Mouse (Mus musculus): ENCODE measurements around the gene Atg10. TPM values are rescaled to one million over a fixed set of nuclear protein-coding genes. Genes with fewer than 3 reads are reported as not detected.

The Atg10 gene
- polyA plus RNA-seq, 1 experiment from 2014 or later = 16.2 TPM

GRCm38 (mm10) chr13:91156949-91157348 lies 66.8 kb downstream of the Atg10 start:
- Histone ChIP-seq H3K4me1 (ENCODE audit: control insufficient read depth, insufficient read depth, low read length) (no peaks in the 10 kb centered on the region), H3K9me3 (ENCODE audit: control insufficient read depth, low read length) (no peaks in the 10 kb centered on the region), H3K9ac (ENCODE audit: low read length) (no peak overlapping the region), H3K4me2 (ENCODE audit: low read depth) (no peak overlapping the region), H3K4me3 (ENCODE audit: low read depth, low read length) (no peak overlapping the region), H3K36me3 (ENCODE audit: control insufficient read depth, insufficient read depth, low read length) (no peaks in the 10 kb centered on the region), H3K27ac (ENCODE audit: low read depth, low read length) (no peak overlapping the region), H3K27me3 (ENCODE audit: control insufficient read depth, insufficient read depth, low read length) (no peaks in the 10 kb centered on the region)
- DNase-seq (ENCODE audit: low spot score) (no peak), ATAC-seq (ENCODE audit: insufficient read depth, low FRiP score, low TSS enrichment) (no peak)
- WGBS = 88% methylated on average over 2 of the region's 2 CpGs

GRCm38 (mm10) chr13:91156308-91156707 lies 67.5 kb downstream of the Atg10 start:
- no peak overlapping the region for H3K9ac ChIP-seq (ENCODE audit: low read length)
- no peaks in the 10 kb centered on the region for H3K9me3 ChIP-seq (ENCODE audit: control insufficient read depth, low read length)
- no peaks in the 10 kb centered on the region for H3K27me3 ChIP-seq (ENCODE audit: control insufficient read depth, insufficient read depth, low read length)
- no peak for DNase-seq (ENCODE audit: low spot score)
- no peak for ATAC-seq (ENCODE audit: insufficient read depth, low FRiP score, low TSS enrichment)
- WGBS = 82% methylated on average over 5 of the region's 5 CpGs
- no peak overlapping the region for H3K4me3 ChIP-seq (ENCODE audit: low read depth, low read length)
- no peaks in the 10 kb centered on the region for H3K36me3 ChIP-seq (ENCODE audit: control insufficient read depth, insufficient read depth, low read length)
- no peak overlapping the region for H3K27ac ChIP-seq (ENCODE audit: low read depth, low read length)
- H3K4me1 ChIP-seq (ENCODE audit: control insufficient read depth, insufficient read depth, low read length) = no peaks in the 10 kb centered on the region
- H3K4me2 ChIP-seq (ENCODE audit: low read depth) = no peak overlapping the region

- Histone ChIP-seq H3K4me1 (ENCODE audit: control insufficient read depth, insufficient read depth, low read length) (no peaks in the 10 kb centered on the region), H3K4me2 (ENCODE audit: low read depth) (no peak overlapping the region), H3K9ac (ENCODE audit: low read length) (no peak overlapping the region), H3K27me3 (ENCODE audit: control insufficient read depth, insufficient read depth, low read length) (no peaks in the 10 kb centered on the region), H3K27ac (ENCODE audit: low read depth, low read length) (no peak overlapping the region), H3K9me3 (ENCODE audit: control insufficient read depth, low read length) (no peaks in the 10 kb centered on the region), H3K4me3 (ENCODE audit: low read depth, low read length) (no peak overlapping the region), H3K36me3 (ENCODE audit: control insufficient read depth, insufficient read depth, low read length) (no peaks in the 10 kb centered on the region)
- DNase-seq (ENCODE audit: low spot score) (no peak), ATAC-seq (ENCODE audit: insufficient read depth, low FRiP score, low TSS enrichment) (no peak)
- WGBS = 81% methylated on average over 4 of the region's 4 CpGs
These were observed 68.2 kb downstream of the Atg10 start for GRCm38 (mm10) chr13:91155429-91156207.

- Histone ChIP-seq H3K9me3 (ENCODE audit: control insufficient read depth, low read length) (no peaks in the 10 kb centered on the region), H3K27me3 (ENCODE audit: control insufficient read depth, insufficient read depth, low read length) (no peaks in the 10 kb centered on the region), H3K4me3 (ENCODE audit: low read depth, low read length) (no peak overlapping the region), H3K36me3 (ENCODE audit: control insufficient read depth, insufficient read depth, low read length) (no peaks in the 10 kb centered on the region), H3K4me2 (ENCODE audit: low read depth) (no peak overlapping the region), H3K9ac (ENCODE audit: low read length) (no peak overlapping the region), H3K4me1 (ENCODE audit: control insufficient read depth, insufficient read depth, low read length) (no peaks in the 10 kb centered on the region), H3K27ac (ENCODE audit: low read depth, low read length) (no peak overlapping the region)
- WGBS = 88% methylated on average over 7 of the region's 7 CpGs
- no peak for DNase-seq (ENCODE audit: low spot score)
- ATAC-seq (ENCODE audit: insufficient read depth, low FRiP score, low TSS enrichment) = no peak
These were observed 69.1 kb downstream of the Atg10 start for GRCm38 (mm10) chr13:91154622-91155021.

GRCm38 (mm10) chr13:91136337-91136736 lies 87.4 kb downstream of the Atg10 start:
- no peak overlapping the region for H3K4me2 ChIP-seq (ENCODE audit: low read depth)
- no peaks in the 10 kb centered on the region for H3K27me3 ChIP-seq (ENCODE audit: control insufficient read depth, insufficient read depth, low read length)
- H3K27ac ChIP-seq (ENCODE audit: low read depth, low read length) = no peak overlapping the region
- no peaks in the 10 kb centered on the region for H3K4me1 ChIP-seq (ENCODE audit: control insufficient read depth, insufficient read depth, low read length)
- DNase-seq (ENCODE audit: low spot score) (no peak), ATAC-seq (ENCODE audit: insufficient read depth, low FRiP score, low TSS enrichment) (no peak)
- no peaks in the 10 kb centered on the region for H3K36me3 ChIP-seq (ENCODE audit: control insufficient read depth, insufficient read depth, low read length)
- no peak overlapping the region for H3K9ac ChIP-seq (ENCODE audit: low read length)
- H3K9me3 ChIP-seq (ENCODE audit: control insufficient read depth, low read length) = no peaks in the 10 kb centered on the region
- H3K4me3 ChIP-seq (ENCODE audit: low read depth, low read length) = no peak overlapping the region

- no peak overlapping the region for H3K27ac ChIP-seq (ENCODE audit: low read depth, low read length)
- H3K4me3 ChIP-seq (ENCODE audit: low read depth, low read length) = no peak overlapping the region
- no peaks in the 10 kb centered on the region for H3K27me3 ChIP-seq (ENCODE audit: control insufficient read depth, insufficient read depth, low read length)
- DNase-seq (ENCODE audit: low spot score) (no peak), ATAC-seq (ENCODE audit: insufficient read depth, low FRiP score, low TSS enrichment) (no peak)
- H3K9me3 ChIP-seq (ENCODE audit: control insufficient read depth, low read length) = no peaks in the 10 kb centered on the region
- H3K9ac ChIP-seq (ENCODE audit: low read length) = no peak overlapping the region
- H3K4me2 ChIP-seq (ENCODE audit: low read depth) = no peak overlapping the region
- 71% methylated on average over 5 of the region's 5 CpGs for WGBS
- H3K4me1 ChIP-seq (ENCODE audit: control insufficient read depth, insufficient read depth, low read length) = peaks cover 5% of the 10 kb centered on the region; the same call in 1 of the 2 replicates
- no peaks in the 10 kb centered on the region for H3K36me3 ChIP-seq (ENCODE audit: control insufficient read depth, insufficient read depth, low read length)
These were observed 90.4 kb downstream of the Atg10 start for GRCm38 (mm10) chr13:91133334-91133890.

- no peaks in the 10 kb centered on the region for H3K36me3 ChIP-seq (ENCODE audit: control insufficient read depth, insufficient read depth, low read length)
- ATAC-seq (ENCODE audit: insufficient read depth, low FRiP score, low TSS enrichment) (peak; percentile 88), DNase-seq (ENCODE audit: low spot score) (peak; percentile 59)
- 17% methylated on average over 7 of the region's 7 CpGs for WGBS
- no peak overlapping the region for H3K9ac ChIP-seq (ENCODE audit: low read length)
- no peak overlapping the region for H3K4me3 ChIP-seq (ENCODE audit: low read depth, low read length)
- no peak overlapping the region for H3K4me2 ChIP-seq (ENCODE audit: low read depth)
- H3K9me3 ChIP-seq (ENCODE audit: control insufficient read depth, low read length) = no peaks in the 10 kb centered on the region
- peak overlapping the region; percentile 34; the same call in 1 of the 2 replicates for H3K27ac ChIP-seq (ENCODE audit: low read depth, low read length)
- peaks cover 5% of the 10 kb centered on the region; the same call in 1 of the 2 replicates for H3K4me1 ChIP-seq (ENCODE audit: control insufficient read depth, insufficient read depth, low read length)
- H3K27me3 ChIP-seq (ENCODE audit: control insufficient read depth, insufficient read depth, low read length) = no peaks in the 10 kb centered on the region
These were observed 94.7 kb downstream of the Atg10 start for GRCm38 (mm10) chr13:91129071-91129470.

- 44% methylated on average over 1 of the region's 1 CpGs for WGBS
- Histone ChIP-seq H3K36me3 (ENCODE audit: control insufficient read depth, insufficient read depth, low read length) (no peaks in the 10 kb centered on the region), H3K9me3 (ENCODE audit: control insufficient read depth, low read length) (no peaks in the 10 kb centered on the region), H3K27ac (ENCODE audit: low read depth, low read length) (peak overlapping the region; percentile 34), H3K27me3 (ENCODE audit: control insufficient read depth, insufficient read depth, low read length) (no peaks in the 10 kb centered on the region), H3K9ac (ENCODE audit: low read length) (no peak overlapping the region), H3K4me1 (ENCODE audit: control insufficient read depth, insufficient read depth, low read length) (peaks cover 5% of the 10 kb centered on the region; the same call in 1 of the 2 replicates), H3K4me2 (ENCODE audit: low read depth) (no peak overlapping the region), H3K4me3 (ENCODE audit: low read depth, low read length) (no peak overlapping the region)
- peak; percentile 59 for ATAC-seq (ENCODE audit: insufficient read depth, low FRiP score, low TSS enrichment)
- DNase-seq (ENCODE audit: low spot score) = peak; percentile 12
These were observed 95.2 kb downstream of the Atg10 start for GRCm38 (mm10) chr13:91128581-91128980.

- Histone ChIP-seq H3K27me3 (ENCODE audit: control insufficient read depth, insufficient read depth, low read length) (no peaks in the 10 kb centered on the region), H3K27ac (ENCODE audit: low read depth, low read length) (no peak overlapping the region), H3K9me3 (ENCODE audit: control insufficient read depth, low read length) (no peaks in the 10 kb centered on the region), H3K4me2 (ENCODE audit: low read depth) (no peak overlapping the region), H3K9ac (ENCODE audit: low read length) (no peak overlapping the region), H3K4me1 (ENCODE audit: control insufficient read depth, insufficient read depth, low read length) (no peaks in the 10 kb centered on the region), H3K36me3 (ENCODE audit: control insufficient read depth, insufficient read depth, low read length) (no peaks in the 10 kb centered on the region), H3K4me3 (ENCODE audit: low read depth, low read length) (no peak overlapping the region)
- WGBS = 91% methylated on average over 4 of the region's 4 CpGs
- ATAC-seq (ENCODE audit: insufficient read depth, low FRiP score, low TSS enrichment) (no peak), DNase-seq (ENCODE audit: low spot score) (no peak)
These were observed 105.6 kb downstream of the Atg10 start for GRCm38 (mm10) chr13:91118156-91118555.

Measured in neural tube, embryonic 11.5 days (tissue).